Mouse (Mus musculus) lung, embryonic 16.5 days (tissue): ENCODE measurements around the gene Tex44. TPM values are rescaled to one million over a fixed set of nuclear protein-coding genes. Genes with fewer than 3 reads are reported as not detected.
A peak's percentile ranks its signal among the peaks of the same experiment; 100 is the strongest.

Experiments
- ATAC-seq: fragments of 200-750 bp; cut with Nextera tagmentation; 2 replicates; pipeline ENCODE4 v1.8.0; 2017; ENCODE audit warnings: low read depth, mild to moderate bottlenecking, moderate library complexity
- H3K27ac ChIP-seq: fragments of 300-500 bp; sonication (generic); 2 replicates; pipeline ENCODE4 v1.5.1; 2014; ENCODE audit warnings: mild to moderate bottlenecking, control low read depth, low read length
- H3K27me3 ChIP-seq: fragments of 300-500 bp; sonication (generic); 2 replicates; pipeline ENCODE4 v1.6.1; 2014; ENCODE audit warnings: low read depth, low read length, mixed read lengths; ENCODE audit not compliant: control insufficient read depth, insufficient read depth
- H3K36me3 ChIP-seq: fragments of 300-500 bp; sonication (generic); 2 replicates; pipeline ENCODE4 v1.6.1; 2014; ENCODE audit warnings: low read length; ENCODE audit not compliant: control insufficient read depth, insufficient read depth
- H3K4me1 ChIP-seq: fragments of 300-500 bp; sonication (generic); replicated peaks from 2 replicates; pipeline ENCODE4 v1.6.1; 2014; ENCODE audit warnings: low read length, mixed read lengths; ENCODE audit not compliant: control insufficient read depth, insufficient read depth
- H3K4me2 ChIP-seq: fragments of 300-500 bp; sonication (generic); 2 replicates; pipeline ENCODE4 v1.6.1; 2014; ENCODE audit warnings: low read depth, low read length, control low read depth
- H3K4me3 ChIP-seq: fragments of 300-500 bp; sonication (generic); 2 replicates; pipeline ENCODE4 v1.5.1; 2014; ENCODE audit warnings: mild to moderate bottlenecking, low read length, control low read depth
- H3K9ac ChIP-seq: fragments of 300-500 bp; sonication (generic); 2 replicates; pipeline ENCODE4 v1.6.1; 2014; ENCODE audit warnings: low read length, control low read depth
- H3K9me3 ChIP-seq: fragments of 300-500 bp; sonication (generic); 2 replicates; pipeline ENCODE4 v1.6.1; 2016; ENCODE audit warnings: low read length; ENCODE audit not compliant: control insufficient read depth
- WGBS: fragments of 180-500 bp; shearing (Covaris S2); extraction: QIAGEN DNeasy Blood & Tissue Kit; methylation state at CpG from one replicate; pipeline ENCODE4 v1.1.7; 2014; 5-methylcytosine and 5-hydroxymethylcytosine counted together
- polyA plus RNA-seq: library from polyadenylated mRNA; unstranded; fragments of >200 nt; fragmentation: Nextera tagmentation; extraction: Ambion mirVana; gene quantifications from 2 replicates; pipeline ENCODE4 v1.2.1, GENCODE M21; 2015

The Tex44 gene
- polyA plus RNA-seq, 1 experiment from 2014 or later = not detected

- ATAC-seq = peak; percentile 37; the same call in 1 of the 2 replicates
- Histone ChIP-seq H3K4me2 (no peak overlapping the region), H3K9ac (no peak overlapping the region), H3K36me3 (no peaks in the 10 kb centered on the region), H3K4me1 (peaks cover 11% of the 10 kb centered on the region; the same call in 1 of the 2 replicates), H3K27ac (peak overlapping the region; percentile 61), H3K9me3 (no peaks in the 10 kb centered on the region), H3K4me3 (no peak overlapping the region), H3K27me3 (no peaks in the 10 kb centered on the region)
- 50% methylated on average over 8 of the region's 8 CpGs for WGBS
Observed at GRCm38 (mm10) chr1:86397621-86398020, 28.5 kb upstream of the Tex44 start.

- no peaks in the 10 kb centered on the region for H3K9me3 ChIP-seq
- peak; percentile 27; the same call in 1 of the 2 replicates for ATAC-seq
- H3K27ac ChIP-seq = peak overlapping the region; percentile 61
- peaks cover 11% of the 10 kb centered on the region; the same call in 1 of the 2 replicates for H3K4me1 ChIP-seq
- 27% methylated on average over 7 of the region's 7 CpGs for WGBS
- H3K4me2 ChIP-seq = no peak overlapping the region
- H3K9ac ChIP-seq = no peak overlapping the region
- H3K36me3 ChIP-seq = no peaks in the 10 kb centered on the region
- no peaks in the 10 kb centered on the region for H3K27me3 ChIP-seq
- H3K4me3 ChIP-seq = no peak overlapping the region
Observed at GRCm38 (mm10) chr1:86398222-86398621, 27.9 kb upstream of the Tex44 start.

GRCm38 (mm10) chr1:86399322-86399721 is 26.8 kb upstream of the Tex44 start:
- H3K36me3 ChIP-seq = no peaks in the 10 kb centered on the region
- H3K4me3 ChIP-seq = no peak overlapping the region
- H3K27me3 ChIP-seq = no peaks in the 10 kb centered on the region
- H3K4me2 ChIP-seq = no peak overlapping the region
- 82% methylated on average over 3 of the region's 3 CpGs for WGBS
- ATAC-seq = no peak
- H3K9me3 ChIP-seq = no peaks in the 10 kb centered on the region
- H3K9ac ChIP-seq = no peak overlapping the region
- H3K4me1 ChIP-seq = peaks cover 11% of the 10 kb centered on the region; the same call in 1 of the 2 replicates
- H3K27ac ChIP-seq = no peak overlapping the region

GRCm38 (mm10) chr1:86400096-86400754 is 25.9 kb upstream of the Tex44 start:
- H3K9me3 ChIP-seq = peaks cover 3% of the 10 kb centered on the region; the same call in 1 of the 2 replicates
- H3K4me2 ChIP-seq = no peak overlapping the region
- no peaks in the 10 kb centered on the region for H3K36me3 ChIP-seq
- H3K4me3 ChIP-seq = no peak overlapping the region
- H3K4me1 ChIP-seq = peaks cover 11% of the 10 kb centered on the region; the same call in 1 of the 2 replicates
- no peaks in the 10 kb centered on the region for H3K27me3 ChIP-seq
- ATAC-seq = no peak
- H3K27ac ChIP-seq = no peak overlapping the region
- no peak overlapping the region for H3K9ac ChIP-seq
- 36% methylated on average over 8 of the region's 8 CpGs for WGBS

GRCm38 (mm10) chr1:86404834-86405233 is 21.3 kb upstream of the Tex44 start:
- H3K27me3 ChIP-seq = no peaks in the 10 kb centered on the region
- no peak overlapping the region for H3K27ac ChIP-seq
- H3K4me2 ChIP-seq = no peak overlapping the region
- ATAC-seq = no peak
- H3K9ac ChIP-seq = no peak overlapping the region
- H3K9me3 ChIP-seq = peaks cover 3% of the 10 kb centered on the region; the same call in 1 of the 2 replicates
- H3K36me3 ChIP-seq = no peaks in the 10 kb centered on the region
- H3K4me1 ChIP-seq = peaks cover 10% of the 10 kb centered on the region; the same call in 1 of the 2 replicates
- no peak overlapping the region for H3K4me3 ChIP-seq
- 52% methylated on average over 5 of the region's 5 CpGs for WGBS

GRCm38 (mm10) chr1:86406313-86406712 is 19.8 kb upstream of the Tex44 start:
- Histone ChIP-seq H3K4me3 (no peak overlapping the region), H3K27ac (no peak overlapping the region; the same call in 1 of the 2 replicates), H3K4me1 (peaks cover 6% of the 10 kb centered on the region; the same call in 1 of the 2 replicates), H3K9me3 (peaks cover 3% of the 10 kb centered on the region; the same call in 1 of the 2 replicates), H3K9ac (no peak overlapping the region), H3K27me3 (no peaks in the 10 kb centered on the region), H3K4me2 (no peak overlapping the region), H3K36me3 (no peaks in the 10 kb centered on the region)
- 51% methylated on average over 4 of the region's 4 CpGs for WGBS
- peak; percentile 47 for ATAC-seq

GRCm38 (mm10) chr1:86406914-86407313 is 19.2 kb upstream of the Tex44 start:
- no peak overlapping the region for H3K4me2 ChIP-seq
- no peak overlapping the region; the same call in 1 of the 2 replicates for H3K27ac ChIP-seq
- no peak overlapping the region for H3K9ac ChIP-seq
- 38% methylated on average over 8 of the region's 8 CpGs for WGBS
- no peak overlapping the region for H3K4me3 ChIP-seq
- H3K4me1 ChIP-seq = peaks cover 6% of the 10 kb centered on the region; the same call in 1 of the 2 replicates
- 0 out of 2 replicates have a peak, but pooled peaks have one; percentile 52 for ATAC-seq
- H3K27me3 ChIP-seq = no peaks in the 10 kb centered on the region
- H3K9me3 ChIP-seq = peaks cover 3% of the 10 kb centered on the region; the same call in 1 of the 2 replicates
- no peaks in the 10 kb centered on the region for H3K36me3 ChIP-seq

GRCm38 (mm10) chr1:86408515-86408914 is 17.6 kb upstream of the Tex44 start:
- H3K4me2 ChIP-seq = no peak overlapping the region
- H3K9ac ChIP-seq = no peak overlapping the region
- H3K27me3 ChIP-seq = no peaks in the 10 kb centered on the region
- no peak overlapping the region for H3K4me3 ChIP-seq
- H3K9me3 ChIP-seq = peaks cover 3% of the 10 kb centered on the region; the same call in 1 of the 2 replicates
- no peak overlapping the region for H3K27ac ChIP-seq
- 87% methylated on average over 10 of the region's 10 CpGs for WGBS
- no peaks in the 10 kb centered on the region for H3K36me3 ChIP-seq
- peaks cover 6% of the 10 kb centered on the region; the same call in 1 of the 2 replicates for H3K4me1 ChIP-seq
- ATAC-seq = no peak

- Histone ChIP-seq H3K36me3 (no peaks in the 10 kb centered on the region), H3K27me3 (no peaks in the 10 kb centered on the region), H3K9me3 (peaks cover 3% of the 10 kb centered on the region; the same call in 1 of the 2 replicates), H3K4me1 (peaks cover 6% of the 10 kb centered on the region; the same call in 1 of the 2 replicates), H3K27ac (no peak overlapping the region), H3K9ac (no peak overlapping the region), H3K4me2 (no peak overlapping the region), H3K4me3 (no peak overlapping the region)
- ATAC-seq = no peak
- WGBS = 91% methylated on average over 2 of the region's 2 CpGs
Observed at GRCm38 (mm10) chr1:86409476-86409875, 16.7 kb upstream of the Tex44 start.
